9 mouse cellular contexts compared by ENCODE assay signal in genomic region chr2:105408511-105408910, GRCm38 (mm10). TPM values are rescaled to one million over a fixed set of nuclear protein-coding genes. Genes with fewer than 3 reads are reported as not detected.
DNase-seq lines count a peak whose midpoint lies in the region; ATAC-seq and TF ChIP-seq lines count a peak whose summit lies in the region.
"Had no signal": no experiment of that assay in that cellular context is flagged by ENCODE, and none has a peak within 500 bp of the region (broad histone marks: within the 10 kb centered on the region; RNA-seq: fewer than 3 reads in every experiment).

No protein-coding gene starts in this region.

- no peak overlapping the region for H3K4me3 ChIP-seq in heart, adult 2 months
- no peak overlapping the region for H3K4me3 ChIP-seq in kidney, embryonic 15.5 days (replicated peaks)
- H3K4me3 ChIP-seq: midbrain, embryonic 12.5 days had no signal

- DNase-seq in cerebellum, postnatal 36 days: peak; percentile 12 to 22
- no peak for DNase-seq in cerebellum, adult 9-11 months
- DNase-seq in ovary, postnatal 14 days (ENCODE audit: low spot score): peak; percentile 15
- DNase-seq in ovary, postnatal 10 days (ENCODE audit: low spot score): no peak
- DNase-seq in heart, adult 2 months: peak; percentile 49 to 72
- peak; percentile 24 for DNase-seq in lung, postnatal 25 days (ENCODE audit: low spot score)
- DNase-seq in spleen, adult 18-20 months: no peak

- H3K79me2 ChIP-seq in heart, adult 2 months (replicated peaks; ENCODE audit: control insufficient read depth, insufficient read depth, low read length): no peaks in the 10 kb centered on the region

- H3K4me2 ChIP-seq in kidney, embryonic 15.5 days: no peak overlapping the region
- H3K4me2 ChIP-seq: midbrain, embryonic 12.5 days had no signal

- H3K9me3 ChIP-seq in kidney, embryonic 15.5 days (replicated peaks): no peaks in the 10 kb centered on the region
- H3K9me3 ChIP-seq: midbrain, embryonic 12.5 days had no signal

- no peaks in the 10 kb centered on the region for H3K36me3 ChIP-seq in heart, adult 2 months (ENCODE audit: control insufficient read depth, insufficient read depth, low read length)
- H3K36me3 ChIP-seq in kidney, embryonic 15.5 days: no peaks in the 10 kb centered on the region
- H3K36me3 ChIP-seq: midbrain, embryonic 12.5 days had no signal

- no peak overlapping the region for H3K9ac ChIP-seq in heart, adult 2 months (ENCODE audit: low read depth, low read length)
- H3K9ac ChIP-seq in kidney, embryonic 15.5 days: no peak overlapping the region
- H3K9ac ChIP-seq: midbrain, embryonic 12.5 days had no signal

- H3K27me3 ChIP-seq in heart, adult 2 months (ENCODE audit: control insufficient read depth, insufficient read depth, low read length): no peaks in the 10 kb centered on the region
- peaks cover 20% of the 10 kb centered on the region for H3K27me3 ChIP-seq in kidney, embryonic 15.5 days

- H3K4me1 ChIP-seq in heart, adult 2 months (ENCODE audit: control insufficient read depth, insufficient read depth, low read length): no peaks in the 10 kb centered on the region
- H3K4me1 ChIP-seq in kidney, embryonic 15.5 days: no peaks in the 10 kb centered on the region
- H3K4me1 ChIP-seq: midbrain, embryonic 12.5 days had no signal

- TF ChIP-seq CTCF in heart, adult 2 months (IDR thresholded peaks at IDR 0.05): no peak

- intact Hi-C loops in heart, adult 2 months (cut with DNase I): no loop called here

- ATAC-seq in kidney, embryonic 15.5 days (replicated peaks; ENCODE audit: low FRiP score): no peak

- no peak overlapping the region for H3K27ac ChIP-seq in heart, adult 2 months
- H3K27ac ChIP-seq in kidney, embryonic 15.5 days: no peak overlapping the region
- H3K27ac ChIP-seq: midbrain, embryonic 12.5 days had no signal

- no peak for TF ChIP-seq POLR2A in heart, adult 2 months (IDR thresholded peaks at IDR 0.05; ENCODE audit: insufficient read depth, low read depth, low read length)

- WGBS in heart, adult 2 months: 49% methylated on average over 4 of the region's 4 CpGs
- WGBS in kidney, embryonic 15.5 days: 89% methylated on average over 4 of the region's 4 CpGs

- no peak for TF ChIP-seq EP300 in heart, adult 2 months (IDR thresholded peaks at IDR 0.05; ENCODE audit: insufficient read depth, low read depth, low read length)

RNA-seq across cellular contexts. Expression of gene Rcn1, which starts 9.4 kb away (rescaled TPM):
- 10 to 100 TPM; 20.7 to 21.4 TPM for total RNA-seq in heart, adult 2 months (2021)
- polyA plus RNA-seq in heart, adult 2 months (2012; rRNA removed): 6.9 and 14.5 TPM in 2 replicates
- polyA plus RNA-seq in kidney, embryonic 15.5 days (2015; fragmentation: Nextera tagmentation; extraction: Ambion mirVana): 204 and 207 TPM in 2 replicates

Comparison
In these comparisons a context has a peak if more than half of its experiments do, and no peak if none do; other contexts are left out.
1. DNase-seq: peak in cerebellum, postnatal 36 days (2 of 2), ovary, postnatal 14 days (single experiment), heart, adult 2 months (2 of 2) and lung, postnatal 25 days (single experiment); none in cerebellum, adult 9-11 months (single experiment), ovary, postnatal 10 days (single experiment) and spleen, adult 18-20 months (0 of 2).
2. RNA of gene Rcn1, which starts 9.4 kb away (polyA plus RNA-seq): 204 to 207 TPM in kidney, embryonic 15.5 days; 6.9 to 14.5 TPM in heart, adult 2 months; every median in the first group is over 10 times any median in the second.